Mouse (Mus musculus): Measurements from ENCODE around the gene Zfp513.

- TF ChIP-seq POLR2A (IDR thresholded peaks at IDR 0.05; ENCODE audit: borderline replicate concordance, low read depth, low read length) (no peak), CTCF (IDR thresholded peaks at IDR 0.05; ENCODE audit: low read depth, low read length) (no peak)
Observed at GRCm38 (mm10) chr5:31199321-31199892, 2.7 kb downstream of the Zfp513 start.

Measured in bone marrow macrophage, adult 2 months (primary cell).